Mouse (Mus musculus) T-helper 2 cell (primary cell): ENCODE results near the gene Rilpl1.

Experiments used
- in situ Hi-C: fragments of 300-600 bp; cut with MboI, MseI; formaldehyde crosslinking; loops from one replicate; pipeline ENCODE4 v1.15.1; 2025; ENCODE audit warnings: high pct_unique_total_duplicates

Gene Rilpl1

DNA sequence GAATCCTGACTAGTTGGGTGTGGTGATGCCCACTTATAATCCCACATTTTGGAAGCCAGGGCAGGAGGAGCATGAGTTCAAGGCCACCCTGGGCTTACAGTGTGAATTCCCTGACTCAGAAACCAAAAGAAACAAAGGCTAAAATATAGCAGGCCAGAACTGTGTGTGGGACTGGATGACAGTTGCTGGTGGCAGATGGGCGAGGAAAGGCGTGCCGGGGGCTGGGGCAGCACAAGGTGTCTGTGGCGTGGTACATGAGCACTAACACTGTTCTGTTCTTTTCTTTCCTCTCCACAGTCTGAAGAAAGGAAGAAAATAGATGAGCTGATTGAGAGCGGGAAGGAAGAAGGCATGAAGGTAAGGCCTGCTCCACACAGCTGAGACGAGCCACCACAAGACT is 74.4 kb downstream of the Rilpl1 start:
- in situ Hi-C loops: no loop called here

- in situ Hi-C loops: no loop called here
Observed at GRCm38 (mm10) chr5:124454082-124454419, 77.1 kb downstream of the Rilpl1 start.

DNA sequence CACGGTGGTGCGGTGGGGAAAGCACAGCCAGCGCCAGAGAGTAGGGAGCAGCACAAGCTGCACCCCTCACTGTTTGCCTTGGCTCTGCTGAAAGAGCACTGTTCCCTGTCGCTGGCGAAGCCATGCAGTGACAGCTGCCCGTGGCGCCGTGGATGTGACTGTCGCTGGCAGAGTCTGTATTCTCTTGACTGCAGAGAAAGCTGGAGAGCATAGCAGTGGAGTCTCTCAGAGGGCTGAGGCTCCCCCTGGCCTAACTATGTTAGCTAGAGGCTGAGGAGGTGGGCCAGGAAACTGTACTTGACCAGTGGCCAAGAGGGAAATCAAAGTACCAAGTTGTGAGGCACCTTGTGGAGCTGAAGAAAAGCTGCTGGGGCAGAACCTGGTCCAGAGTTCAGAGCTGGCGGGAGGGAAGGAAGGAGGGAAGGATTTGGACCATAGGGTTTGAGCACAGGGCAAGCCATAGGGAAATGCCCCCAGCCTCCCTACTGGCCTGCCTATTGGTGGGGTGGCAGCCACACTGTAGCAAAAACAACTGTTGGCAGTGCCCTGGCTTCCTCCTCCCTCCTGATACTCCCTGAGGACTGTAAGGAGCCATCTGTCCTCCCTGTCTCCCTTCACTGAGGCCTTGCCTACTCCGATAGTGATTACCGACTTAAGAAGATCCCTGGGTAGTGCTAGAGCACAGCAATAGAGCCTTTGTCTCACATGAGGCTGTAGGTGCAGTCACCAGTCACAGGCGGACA is 77.7 kb downstream of the Rilpl1 start:
- in situ Hi-C loops: no loop called here

DNA sequence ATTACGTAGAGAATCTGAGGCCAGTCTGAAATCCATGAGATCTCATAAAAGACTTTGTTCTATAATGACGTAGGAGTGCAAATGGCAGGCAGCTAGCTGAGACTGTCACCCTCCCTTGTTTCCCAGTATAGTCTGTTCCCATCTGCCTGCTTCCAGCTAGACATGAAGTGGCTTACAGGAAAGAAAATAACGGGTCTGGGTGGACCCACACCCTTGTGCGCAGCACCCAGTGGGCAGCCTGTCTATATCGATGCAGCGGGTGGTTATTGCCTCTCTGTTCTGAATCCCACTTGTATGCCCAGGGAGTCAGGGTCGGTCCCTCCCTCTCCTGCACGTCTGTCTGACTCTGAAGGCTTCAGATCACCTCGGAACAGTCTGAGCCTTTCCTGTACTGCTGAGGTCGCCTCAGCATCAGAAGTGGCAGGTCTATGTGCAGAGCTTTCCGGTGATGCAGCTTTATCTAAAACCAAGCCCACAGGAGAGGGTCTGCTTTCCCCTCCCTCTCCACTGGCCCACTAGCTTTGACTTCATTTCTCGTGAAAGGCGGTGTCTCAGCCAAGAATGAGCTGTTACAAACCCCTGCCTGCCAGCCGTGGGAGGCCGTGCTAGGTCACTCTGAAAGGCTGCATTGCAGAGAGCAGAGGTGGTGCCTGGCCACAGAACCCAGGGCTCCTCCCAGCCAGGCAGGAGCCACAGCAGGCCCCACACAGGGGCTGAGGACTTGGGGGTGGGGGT is 78.5 kb downstream of the Rilpl1 start:
- in situ Hi-C loops: no loop called here

GRCm38 (mm10) chr5:124450641-124451340 is 80.4 kb downstream of the Rilpl1 start:
- in situ Hi-C loops: no loop called here

GRCm38 (mm10) chr5:124450051-124450450 is 81.1 kb downstream of the Rilpl1 start:
- in situ Hi-C loops: no loop called here

- in situ Hi-C loops: loop anchor here (25.0 kb wide), 2 partner anchors 88 to 1312 kb away; partner anchors contain the start of genes Rhof, Rilpl1, Setd1b and Tmed2
Observed at GRCm38 (mm10) chr5:124449494-124449893, 81.7 kb downstream of the Rilpl1 start.

DNA sequence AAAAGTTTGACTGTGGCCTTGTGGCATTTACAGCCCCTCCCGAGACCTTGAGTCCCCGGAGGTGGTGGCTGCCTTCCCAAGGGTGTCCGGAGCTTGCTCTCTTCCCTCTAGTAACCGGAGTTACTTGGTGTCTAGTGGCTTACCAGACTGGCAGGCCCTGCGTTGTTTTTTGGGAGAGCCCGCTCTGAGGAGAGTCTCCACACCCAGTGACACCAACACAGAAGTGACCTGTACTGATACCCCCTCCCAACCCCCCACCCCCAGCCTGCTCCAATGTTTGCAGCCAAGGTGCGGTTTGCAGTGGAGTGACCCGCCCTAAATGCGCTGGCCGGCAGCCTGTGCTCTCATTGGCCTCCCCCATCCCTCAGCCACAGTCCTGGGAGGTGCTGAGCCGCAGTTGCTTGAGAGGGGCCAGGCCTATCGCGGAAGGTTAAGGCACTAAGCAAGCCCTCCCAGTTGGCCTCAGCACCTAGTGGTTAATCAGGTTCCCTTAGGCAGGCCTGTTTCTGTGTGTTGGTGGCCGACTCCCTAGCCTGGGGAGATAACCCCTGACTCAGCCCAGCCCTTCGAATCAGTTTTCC is 84.8 kb downstream of the Rilpl1 start:
- in situ Hi-C loops: loop anchor here (25.0 kb wide), 2 partner anchors 91 to 1309 kb away; partner anchors contain the start of genes Rhof, Rilpl1, Setd1b and Tmed2

- in situ Hi-C loops: loop anchor here (25.0 kb wide), 2 partner anchors 92 to 1308 kb away; partner anchors contain the start of genes Rhof, Rilpl1, Setd1b and Tmed2
Observed at GRCm38 (mm10) chr5:124445621-124446293, 85.4 kb downstream of the Rilpl1 start.

DNA sequence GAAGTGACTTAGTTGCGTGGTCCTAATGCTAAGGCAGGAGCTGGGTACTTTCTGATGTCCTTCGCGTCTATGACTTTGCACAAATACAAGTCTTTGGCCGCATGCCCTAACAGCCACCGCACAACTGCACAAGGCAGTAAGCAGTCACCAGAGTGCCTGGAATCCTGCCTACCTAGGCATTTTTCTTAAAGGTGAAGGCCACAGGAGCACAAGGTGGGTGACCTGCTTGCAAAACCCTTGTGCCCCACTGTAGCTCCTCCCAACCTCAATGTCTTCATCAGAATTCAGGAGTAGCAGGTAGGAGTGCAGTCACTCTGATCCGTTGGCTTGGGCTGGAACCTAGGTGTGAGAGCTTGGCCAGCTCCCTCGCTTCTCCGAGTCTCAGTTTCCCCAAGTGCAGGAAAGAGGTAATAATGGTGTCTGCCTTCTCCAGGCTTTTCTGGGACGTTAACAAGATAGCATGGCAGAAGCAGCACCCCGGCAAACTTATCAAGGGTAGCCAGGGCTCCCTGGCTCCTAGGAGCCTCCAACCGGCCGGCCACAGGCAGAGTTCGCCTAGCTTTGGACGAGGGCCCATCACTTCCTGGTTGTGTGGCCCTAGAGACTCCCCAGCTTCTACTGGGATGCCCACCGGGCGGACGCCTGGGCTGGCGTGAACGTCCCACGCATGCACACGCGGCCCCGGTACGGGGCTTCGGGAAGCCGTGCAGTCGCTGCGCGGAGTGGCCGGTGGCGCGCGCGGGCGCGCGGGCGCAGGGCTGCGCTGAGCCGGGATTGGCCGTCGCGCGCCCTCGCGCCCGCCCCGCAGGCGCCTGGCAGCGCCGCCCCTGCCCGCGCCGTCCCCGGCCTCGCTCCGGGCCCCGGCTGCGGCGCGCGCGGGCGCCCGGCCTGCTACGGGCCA is 86.3 kb downstream of the Rilpl1 start:
- in situ Hi-C loops: loop anchor here (25.0 kb wide), 2 partner anchors 92 to 1308 kb away; partner anchors contain the start of genes Rhof, Rilpl1, Setd1b and Tmed2

DNA sequence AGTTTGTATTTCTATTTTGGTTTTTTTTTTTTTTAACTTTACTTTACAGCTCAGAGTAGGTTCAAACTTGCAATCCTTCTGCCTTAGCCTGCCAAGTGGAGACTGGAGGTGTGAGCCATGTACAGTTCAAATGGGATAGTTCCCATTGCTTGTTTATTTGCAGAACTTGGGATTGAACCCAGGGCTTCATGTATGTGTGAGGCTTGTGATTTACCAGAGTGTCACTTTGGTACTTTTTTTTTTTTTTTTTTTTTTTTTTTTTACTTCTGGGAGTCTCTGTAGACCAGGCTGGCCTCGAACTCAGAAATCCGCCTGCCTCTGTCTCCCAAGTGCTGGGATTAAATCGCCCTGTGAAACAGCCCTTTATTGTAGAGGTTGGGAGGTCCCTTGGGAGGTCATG is 87.0 kb downstream of the Rilpl1 start:
- in situ Hi-C loops: loop anchor here (25.0 kb wide), 2 partner anchors 93 to 1307 kb away; partner anchors contain the start of genes Rhof, Rilpl1, Setd1b and Tmed2
